Mouse (Mus musculus): ENCODE results near the gene Atf6b. TPM values are rescaled to one million over a fixed set of nuclear protein-coding genes. Genes with fewer than 3 reads are reported as not detected.

Atf6b gene
- polyA plus RNA-seq, 1 experiment from 2014 or later = 97.1 TPM

- WGBS = 94% methylated on average over 3 of the region's 3 CpGs
- H3K27ac ChIP-seq (replicated peaks; ENCODE audit: low read depth, low read length) = no peak overlapping the region
- no peaks in the 10 kb centered on the region for H3K9me3 ChIP-seq (ENCODE audit: control insufficient read depth, low read length)
- no peaks in the 10 kb centered on the region for H3K27me3 ChIP-seq (ENCODE audit: control insufficient read depth, insufficient read depth, low read length)
- no peak overlapping the region for H3K4me3 ChIP-seq (replicated peaks; ENCODE audit: low read depth, low read length)
- H3K4me2 ChIP-seq (ENCODE audit: low read length) = no peak overlapping the region
- no peak overlapping the region for H3K9ac ChIP-seq (replicated peaks; ENCODE audit: low read length)
- DNase-seq (no peak), ATAC-seq (ENCODE audit: low FRiP score, low TSS enrichment) (no peak)
- peaks cover 27% of the 10 kb centered on the region for H3K4me1 ChIP-seq (ENCODE audit: control insufficient read depth, insufficient read depth, low read length)
- peaks cover 24% of the 10 kb centered on the region for H3K36me3 ChIP-seq (ENCODE audit: control insufficient read depth, insufficient read depth, low read length)
Observed at GRCm38 (mm10) chr17:34624981-34625380, 22.0 kb upstream of the Atf6b start.

- peak overlapping the region; percentile 93 for H3K27ac ChIP-seq (replicated peaks; ENCODE audit: low read depth, low read length)
- no peaks in the 10 kb centered on the region for H3K9me3 ChIP-seq (ENCODE audit: control insufficient read depth, low read length)
- peaks cover 4% of the 10 kb centered on the region; the same call in 1 of the 2 replicates for H3K27me3 ChIP-seq (ENCODE audit: control insufficient read depth, insufficient read depth, low read length)
- H3K9ac ChIP-seq (replicated peaks; ENCODE audit: low read length) = peak overlapping the region; percentile 68
- ATAC-seq (ENCODE audit: low FRiP score, low TSS enrichment) = no peak
- no peak for DNase-seq
- peaks cover 19% of the 10 kb centered on the region for H3K36me3 ChIP-seq (ENCODE audit: control insufficient read depth, insufficient read depth, low read length)
- peak overlapping the region; percentile 90 for H3K4me2 ChIP-seq (ENCODE audit: low read length)
- 49% methylated on average over 16 of the region's 16 CpGs for WGBS
- H3K4me3 ChIP-seq (replicated peaks; ENCODE audit: low read depth, low read length) = peak overlapping the region; percentile 71
- peaks cover 39% of the 10 kb centered on the region for H3K4me1 ChIP-seq (ENCODE audit: control insufficient read depth, insufficient read depth, low read length)
Observed at GRCm38 (mm10) chr17:34626062-34626772, 20.7 kb upstream of the Atf6b start.

GRCm38 (mm10) chr17:34626773-34627092 is 20.2 kb upstream of the Atf6b start:
- Histone ChIP-seq H3K9ac (replicated peaks; ENCODE audit: low read length) (peak overlapping the region; percentile 68), H3K27me3 (ENCODE audit: control insufficient read depth, insufficient read depth, low read length) (peaks cover 10% of the 10 kb centered on the region; the same call in 1 of the 2 replicates), H3K4me1 (ENCODE audit: control insufficient read depth, insufficient read depth, low read length) (peaks cover 44% of the 10 kb centered on the region), H3K27ac (replicated peaks; ENCODE audit: low read depth, low read length) (peak overlapping the region; percentile 93), H3K4me3 (replicated peaks; ENCODE audit: low read depth, low read length) (peak overlapping the region; percentile 71), H3K4me2 (ENCODE audit: low read length) (peak overlapping the region; percentile 90), H3K9me3 (ENCODE audit: control insufficient read depth, low read length) (no peaks in the 10 kb centered on the region), H3K36me3 (ENCODE audit: control insufficient read depth, insufficient read depth, low read length) (peaks cover 14% of the 10 kb centered on the region)
- DNase-seq (peak; percentile 82), ATAC-seq (ENCODE audit: low FRiP score, low TSS enrichment) (peak; percentile 31)
- WGBS = under 1% methylated on average over 18 of the region's 18 CpGs

DNA sequence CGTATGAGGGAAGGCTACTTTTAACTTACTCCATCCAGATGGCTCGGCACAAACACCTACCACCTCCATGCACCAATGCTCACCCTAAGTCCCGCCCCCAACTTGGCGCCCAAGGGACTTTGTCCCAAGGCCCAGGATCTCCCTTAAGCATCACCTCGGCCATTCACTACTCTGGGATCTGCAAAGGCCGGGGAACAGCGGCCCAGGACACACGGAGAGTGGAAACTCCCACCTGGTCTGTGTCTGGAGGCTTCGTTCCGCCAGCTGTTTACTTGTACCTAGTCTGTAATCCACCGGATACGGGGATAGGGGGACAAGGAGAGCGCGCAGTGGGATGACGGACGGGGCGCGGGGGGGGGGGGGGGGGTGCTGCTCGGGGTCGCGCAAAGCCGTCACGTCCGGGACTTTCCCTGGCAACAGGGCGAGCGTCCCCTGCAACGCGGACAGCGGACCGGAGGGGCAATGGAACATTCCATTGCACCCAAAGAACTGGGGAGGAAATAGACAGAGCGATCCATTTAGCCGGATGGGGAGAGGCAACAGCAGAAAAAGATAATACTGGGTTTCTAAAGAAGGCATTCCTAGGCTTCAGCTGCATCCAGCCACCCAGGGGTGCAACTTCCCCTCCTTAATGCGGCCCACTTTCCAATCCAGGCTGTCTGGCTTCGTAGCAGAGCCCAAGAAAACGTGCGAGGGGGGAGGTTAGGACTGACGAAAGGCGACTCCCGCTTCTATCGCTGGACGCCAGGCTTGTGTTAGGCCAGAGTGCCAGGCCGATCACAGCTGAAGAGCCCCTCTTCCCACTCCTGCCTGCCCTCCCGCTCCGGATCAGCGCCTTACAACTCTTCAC is 19.6 kb upstream of the Atf6b start:
- H3K36me3 ChIP-seq (ENCODE audit: control insufficient read depth, insufficient read depth, low read length) = peaks cover 9% of the 10 kb centered on the region
- DNase-seq (peak; percentile 94), ATAC-seq (ENCODE audit: low FRiP score, low TSS enrichment) (peak; percentile 78)
- peak overlapping the region; percentile 90 for H3K4me2 ChIP-seq (ENCODE audit: low read length)
- peaks cover 50% of the 10 kb centered on the region for H3K4me1 ChIP-seq (ENCODE audit: control insufficient read depth, insufficient read depth, low read length)
- H3K27me3 ChIP-seq (ENCODE audit: control insufficient read depth, insufficient read depth, low read length) = peaks cover 11% of the 10 kb centered on the region; the same call in 1 of the 2 replicates
- H3K9ac ChIP-seq (replicated peaks; ENCODE audit: low read length) = peak overlapping the region; percentile 68
- H3K27ac ChIP-seq (replicated peaks; ENCODE audit: low read depth, low read length) = peak overlapping the region; percentile 93
- WGBS = 0% methylated on average over 40 of the region's 45 CpGs
- H3K4me3 ChIP-seq (replicated peaks; ENCODE audit: low read depth, low read length) = peak overlapping the region; percentile 71
- H3K9me3 ChIP-seq (ENCODE audit: control insufficient read depth, low read length) = no peaks in the 10 kb centered on the region

DNA sequence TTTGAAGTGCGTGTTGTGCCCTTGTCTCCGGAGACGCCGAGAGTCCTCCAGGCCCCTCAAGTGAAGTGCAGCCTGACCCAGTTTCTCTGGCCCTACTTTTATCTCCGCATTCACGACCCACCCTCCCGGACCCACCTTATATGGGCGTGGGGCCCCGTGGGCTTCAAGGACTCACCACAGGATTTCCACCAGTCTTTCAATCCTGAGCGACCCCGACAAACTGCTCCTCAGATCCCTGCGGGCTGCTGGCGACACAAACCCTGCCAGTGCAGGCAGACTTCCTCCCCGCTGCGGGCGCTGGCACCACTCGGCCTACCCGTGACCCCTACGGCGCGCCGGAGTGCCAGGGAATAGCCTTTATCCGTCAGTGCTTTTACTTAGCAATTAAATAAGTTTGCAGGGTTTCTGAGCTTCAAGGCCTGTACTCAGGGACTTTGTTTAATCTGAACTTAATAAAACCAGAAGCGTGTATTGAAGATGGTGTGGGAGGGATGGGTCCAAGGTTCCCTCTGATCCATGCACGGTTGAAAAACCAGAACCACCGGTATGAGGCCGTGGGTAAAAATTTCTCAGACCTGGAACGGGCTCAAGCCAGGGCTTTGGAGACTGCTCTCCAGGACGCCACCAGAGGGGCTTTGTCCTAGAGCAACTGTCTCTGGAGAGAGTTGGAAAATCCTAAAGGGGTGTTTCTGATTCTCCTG is 18.9 kb upstream of the Atf6b start, which contains the start of gene Ppt2:
Gene Ppt2 (minus strand): TSS at position 568 of the 701 bp plus-strand sequence.
- Histone ChIP-seq H3K9me3 (ENCODE audit: control insufficient read depth, low read length) (no peaks in the 10 kb centered on the region), H3K4me3 (replicated peaks; ENCODE audit: low read depth, low read length) (peak within 1 kb of the TSS; percentile 71), H3K9ac (replicated peaks; ENCODE audit: low read length) (peak within 1 kb of the TSS; percentile 68), H3K4me2 (ENCODE audit: low read length) (peak within 1 kb of the TSS; percentile 90), H3K4me1 (ENCODE audit: control insufficient read depth, insufficient read depth, low read length) (peaks cover 53% of the 10 kb centered on the region), H3K27ac (replicated peaks; ENCODE audit: low read depth, low read length) (peak within 1 kb of the TSS; percentile 93), H3K36me3 (ENCODE audit: control insufficient read depth, insufficient read depth, low read length) (peaks cover 1% of the 10 kb centered on the region; the same call in 1 of the 2 replicates), H3K27me3 (ENCODE audit: control insufficient read depth, insufficient read depth, low read length) (peaks cover 14% of the 10 kb centered on the region; the same call in 1 of the 2 replicates)
- DNase-seq (peak; percentile 53), ATAC-seq (ENCODE audit: low FRiP score, low TSS enrichment) (no peak)
- 6% methylated on average over 29 of the region's 29 CpGs for WGBS

DNA sequence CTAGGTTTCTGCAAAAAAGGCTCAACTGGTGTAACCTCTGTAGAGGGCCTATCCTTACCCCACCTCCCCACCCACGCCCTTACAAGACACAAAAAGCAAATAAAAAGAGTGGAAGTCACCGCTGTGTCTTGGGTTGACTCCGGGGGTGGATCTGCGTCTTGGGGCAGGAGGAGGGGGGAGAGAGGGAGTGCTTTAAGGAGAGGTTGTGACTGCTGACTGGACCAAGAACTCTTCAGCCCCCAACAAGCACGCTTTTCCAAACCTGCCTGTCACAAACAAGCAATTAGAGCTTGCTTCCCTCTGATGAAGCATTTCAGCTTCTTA is 18.3 kb upstream of the Atf6b start:
- WGBS = 15% methylated on average over 5 of the region's 5 CpGs
- Histone ChIP-seq H3K4me3 (replicated peaks; ENCODE audit: low read depth, low read length) (peak overlapping the region; percentile 71), H3K27me3 (ENCODE audit: control insufficient read depth, insufficient read depth, low read length) (peaks cover 14% of the 10 kb centered on the region; the same call in 1 of the 2 replicates), H3K36me3 (ENCODE audit: control insufficient read depth, insufficient read depth, low read length) (no peaks in the 10 kb centered on the region), H3K9me3 (ENCODE audit: control insufficient read depth, low read length) (no peaks in the 10 kb centered on the region), H3K4me2 (ENCODE audit: low read length) (peak overlapping the region; percentile 90), H3K4me1 (ENCODE audit: control insufficient read depth, insufficient read depth, low read length) (peaks cover 53% of the 10 kb centered on the region), H3K9ac (replicated peaks; ENCODE audit: low read length) (peak overlapping the region; percentile 68; the same call in 1 of the 2 replicates), H3K27ac (replicated peaks; ENCODE audit: low read depth, low read length) (peak overlapping the region; percentile 93)
- ATAC-seq (ENCODE audit: low FRiP score, low TSS enrichment) = no peak
- DNase-seq = no peak

DNA sequence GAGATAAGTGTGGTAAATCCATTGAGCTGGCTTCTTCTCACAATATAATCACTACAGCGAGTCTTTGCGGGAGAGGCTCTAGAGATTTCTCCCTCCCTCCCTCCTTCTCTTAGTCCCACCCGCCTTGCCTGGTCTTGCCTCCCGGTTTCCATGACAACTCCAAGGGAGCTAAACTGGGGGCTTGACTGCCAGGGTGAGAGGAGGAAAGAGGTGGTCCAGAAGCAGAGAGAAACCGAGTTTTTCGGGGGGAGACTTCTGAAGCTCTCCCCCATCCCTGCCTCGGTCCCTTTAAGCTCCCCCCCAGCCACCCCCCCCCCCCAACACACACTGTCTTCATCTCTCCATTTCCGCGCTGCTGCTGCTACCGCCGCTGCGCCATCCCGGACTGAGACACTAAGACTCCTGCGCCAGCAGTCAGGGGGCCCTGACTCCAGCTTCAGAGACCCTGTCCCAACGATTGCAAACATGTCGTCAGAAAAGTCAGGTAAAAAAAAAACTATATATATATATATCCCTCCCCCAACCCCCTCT is 17.7 kb upstream of the Atf6b start, which contains the start of gene Prrt1:
Gene Prrt1 (plus strand): TSS at position 313 of the 531 bp plus-strand sequence.
- Histone ChIP-seq H3K4me3 (replicated peaks; ENCODE audit: low read depth, low read length) (peak within 1 kb of the TSS; percentile 71), H3K27ac (replicated peaks; ENCODE audit: low read depth, low read length) (peak within 1 kb of the TSS; percentile 93), H3K4me1 (ENCODE audit: control insufficient read depth, insufficient read depth, low read length) (peaks cover 53% of the 10 kb centered on the region), H3K9ac (replicated peaks; ENCODE audit: low read length) (peak within 1 kb of the TSS; percentile 68), H3K9me3 (ENCODE audit: control insufficient read depth, low read length) (no peaks in the 10 kb centered on the region), H3K36me3 (ENCODE audit: control insufficient read depth, insufficient read depth, low read length) (no peaks in the 10 kb centered on the region), H3K27me3 (ENCODE audit: control insufficient read depth, insufficient read depth, low read length) (peaks cover 14% of the 10 kb centered on the region; the same call in 1 of the 2 replicates), H3K4me2 (ENCODE audit: low read length) (peak within 1 kb of the TSS; percentile 90)
- under 1% methylated on average over 16 of the region's 16 CpGs for WGBS
- peak; percentile 89 for DNase-seq
- peak; percentile 49; the same call in 1 of the 2 replicates for ATAC-seq (ENCODE audit: low FRiP score, low TSS enrichment)
